Mouse (Mus musculus) spleen, postnatal 0 days (tissue): ENCODE results near the gene Olfr8. TPM values are rescaled to one million over a fixed set of nuclear protein-coding genes. Genes with fewer than 3 reads are reported as not detected.

ENCODE experiments used
- polyA plus RNA-seq: library from polyadenylated mRNA; unstranded; fragments of >200 nt; fragmentation: Nextera tagmentation; extraction: Ambion mirVana; gene quantifications from 2 replicates; pipeline ENCODE4 v1.2.1, GENCODE M21; 2015

Gene Olfr8
- polyA plus RNA-seq = not detected in 2 replicates

DNA sequence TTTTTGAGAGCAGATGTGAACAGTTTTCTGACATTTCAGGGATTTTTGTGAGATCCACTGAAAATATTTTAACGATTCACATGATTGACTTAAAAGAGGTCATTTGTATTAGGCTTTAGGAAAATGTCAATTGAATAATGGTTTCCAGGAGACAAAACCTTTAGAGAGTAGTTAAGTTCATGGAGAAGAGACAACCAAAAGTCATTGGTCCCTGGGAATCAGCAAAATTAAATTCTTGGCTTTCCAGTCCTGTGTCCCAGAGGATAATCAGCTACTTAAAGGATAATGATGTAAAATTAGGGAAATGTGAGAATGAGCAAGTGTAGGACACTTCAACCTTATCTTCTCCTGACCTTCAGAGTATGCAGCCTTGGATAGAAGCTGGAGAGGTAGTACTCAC lies at the start of gene Olfr8:
TSS of gene Olfr8 (plus strand) at position 301 of the 400 bp plus-strand sequence.

DNA sequence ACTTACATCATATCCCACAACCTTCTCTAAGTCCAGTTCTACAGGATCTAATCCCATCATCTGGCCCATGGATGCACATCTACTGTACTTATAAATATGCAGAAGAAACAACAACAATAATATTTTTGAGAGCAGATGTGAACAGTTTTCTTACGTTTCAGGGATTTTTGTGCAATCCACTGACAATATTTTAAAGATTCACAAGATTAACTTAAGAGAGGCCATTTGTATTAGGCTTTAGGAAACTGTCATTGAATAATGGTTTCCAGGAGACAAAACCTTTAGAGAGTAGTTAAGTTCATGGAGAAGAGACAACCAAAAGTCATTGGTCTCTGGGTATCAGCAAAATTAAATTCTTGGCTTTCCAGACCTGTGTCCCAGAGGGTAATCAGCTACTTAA lies 37.6 kb upstream of the Olfr8 start, which contains the start of gene Olfr1354:
TSS of gene Olfr1354 (plus strand) at position 301 of the 400 bp plus-strand sequence.

DNA sequence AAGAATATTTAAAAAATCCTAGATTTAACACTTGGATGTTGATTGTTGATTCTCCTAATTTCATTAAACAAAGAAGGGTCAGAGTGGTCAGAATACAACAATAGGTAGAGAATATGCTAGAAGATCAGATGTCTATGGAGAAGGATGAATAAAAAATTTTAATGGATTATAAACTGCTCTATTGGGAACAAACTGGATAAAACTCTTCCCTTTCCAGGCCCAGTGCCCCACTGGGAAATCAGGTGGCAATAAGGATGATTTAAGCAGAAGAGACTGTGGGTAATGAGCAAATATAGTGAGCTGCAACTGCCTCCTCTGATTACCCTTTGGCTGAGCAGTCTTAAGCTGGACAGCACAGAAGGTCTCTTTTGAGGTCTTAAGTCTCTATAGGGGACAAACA lies 12.6 kb downstream of the Olfr8 start, which contains the start of gene Olfr1353:
TSS of gene Olfr1353 (plus strand) at position 301 of the 400 bp plus-strand sequence.

DNA sequence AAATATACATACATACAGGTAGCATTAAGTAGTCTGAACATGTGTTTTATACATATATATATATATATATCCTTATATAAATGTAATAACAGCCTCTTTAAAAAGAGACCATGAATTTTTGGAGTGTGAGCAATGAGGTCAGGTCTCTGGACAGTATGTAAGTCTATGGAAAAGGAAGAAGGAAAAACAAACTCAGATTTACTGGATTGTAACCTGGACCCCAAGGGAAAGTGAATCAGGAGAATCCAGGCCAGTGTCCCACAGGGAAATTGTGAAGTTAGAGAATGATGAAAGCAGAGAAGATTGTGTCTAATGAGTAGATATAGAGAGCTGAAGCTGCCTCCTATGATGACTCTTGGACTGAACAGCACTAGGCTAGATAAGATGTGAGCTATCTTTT lies 30.3 kb downstream of the Olfr8 start, which contains the start of gene Olfr1352:
TSS of gene Olfr1352 (plus strand) at position 301 of the 400 bp plus-strand sequence.

Other genes starting within 250 kb of the Olfr8 start
- gene Casp14, start 232.3 kb upstream of the Olfr8 start, polyA plus RNA-seq = not detected in 2 replicates
- not detected in 2 replicates for gene Ccdc105, start 197.6 kb upstream of the Olfr8 start, polyA plus RNA-seq
- 0.10 and 0.18 TPM in 2 replicates for gene Slc1a6, start 170.1 kb upstream of the Olfr8 start, polyA plus RNA-seq
- not detected in 2 replicates for gene Olfr1356, start 98.5 kb upstream of the Olfr8 start, polyA plus RNA-seq
- gene Olfr1355, start 75.1 kb upstream of the Olfr8 start, polyA plus RNA-seq = not detected in 2 replicates
- not detected in 2 replicates for gene Olfr1354, start 37.5 kb upstream of the Olfr8 start, polyA plus RNA-seq
- not detected in 2 replicates for gene Olfr1353, start 12.7 kb downstream of the Olfr8 start, polyA plus RNA-seq
- not detected in 2 replicates for gene Olfr1352, start 30.4 kb downstream of the Olfr8 start, polyA plus RNA-seq
- gene Olfr1351, start 61.8 kb downstream of the Olfr8 start, polyA plus RNA-seq = not detected in 2 replicates
- gene Olfr57, start 78.1 kb downstream of the Olfr8 start, polyA plus RNA-seq = 0.12 TPM in 1 of 2 replicates, not detected in the other
- 6.4 and 7.6 TPM in 2 replicates for gene 2610008E11Rik, start 147.0 kb downstream of the Olfr8 start, polyA plus RNA-seq
- not detected in 2 replicates for gene Vmn2r80, start 198.1 kb downstream of the Olfr8 start, polyA plus RNA-seq